Mouse (Mus musculus) layer of hippocampus, postnatal 25 days (tissue): ENCODE results near the gene Defb41. TPM values are rescaled to one million over a fixed set of nuclear protein-coding genes. Genes with fewer than 3 reads are reported as not detected.
A peak's percentile ranks its signal among the peaks of the same experiment; 100 is the strongest.
"Not testable (repeated sequence)": the region's sequence is repeated elsewhere in the genome, so short reads cannot be mapped to it uniquely, and the experiment has no call there.

ENCODE experiments used
- DNase-seq, 2 experiments: peaks; one replicate each; pipeline ENCODE4 v3.0.0; 2022; ENCODE audit warnings: mixed read lengths in 2 of 2, low spot score in 1 of 2; ENCODE audit errors: extremely low spot score in 1 of 2
- total RNA-seq, 2 experiments: library from RNA; stranded (reverse); gene quantifications; 2 replicates each; pipeline ENCODE4 v1.2.3; 2021

Gene Defb41
- total RNA-seq, result not detected

- DNase-seq, result no peak
These were observed at the start of gene Defb41 for GRCm38 (mm10) chr1:18265038-18265437. Gene Defb41, minus strand, starts transcription at chr1:18265138.

GRCm38 (mm10) chr1:18308474-18308829, 43.5 kb upstream of the Defb41 start:
- no peak for DNase-seq

- DNase-seq, result no peak
These were observed 42.9 kb upstream of the Defb41 start for GRCm38 (mm10) chr1:18307545-18308473.

GRCm38 (mm10) chr1:18292515-18292914, 27.6 kb upstream of the Defb41 start:
- no peak for DNase-seq

- DNase-seq, result peak in 1 of 2 experiments; percentile 7
These were observed 23.9 kb upstream of the Defb41 start for GRCm38 (mm10) chr1:18288860-18289259.

- DNase-seq, result no peak
These were observed 22.4 kb upstream of the Defb41 start for GRCm38 (mm10) chr1:18287371-18287770.

GRCm38 (mm10) chr1:18271095-18271494, 6.2 kb upstream of the Defb41 start:
- no peak for DNase-seq

GRCm38 (mm10) chr1:18268845-18269244, 3.9 kb upstream of the Defb41 start:
- no peak for DNase-seq

GRCm38 (mm10) chr1:18245801-18246580, 18.9 kb downstream of the Defb41 start:
- DNase-seq, result not testable (repeated sequence)

GRCm38 (mm10) chr1:18237343-18237742, 27.6 kb downstream of the Defb41 start, which contains the start of gene Defb18:
Gene Defb18, minus strand, starts transcription at chr1:18237443.
- no peak for DNase-seq

- DNase-seq, result no peak
These were observed 41.5 kb downstream of the Defb41 start for GRCm38 (mm10) chr1:18223385-18223945.

Other genes with a start within 250 kb of the Defb41 start
- not detected for gene Crisp4, start 119.2 kb downstream of the Defb41 start, total RNA-seq
- not detected for gene Defb18, start 27.7 kb downstream of the Defb41 start, total RNA-seq